Mouse (Mus musculus) c-Kit-negative CD71-positive TER-119-positive erythroid progenitor cells, embryonic 14.5 days (primary cell): ENCODE results near the gene Emilin2.
A peak's percentile ranks its signal among the peaks of the same experiment; 100 is the strongest.

Experiments
- DNase-seq: peaks from one replicate; pipeline ENCODE4 v3.0.0-alpha.2; 2013; ENCODE audit warnings: low read depth, low spot score

Gene Emilin2

DNA sequence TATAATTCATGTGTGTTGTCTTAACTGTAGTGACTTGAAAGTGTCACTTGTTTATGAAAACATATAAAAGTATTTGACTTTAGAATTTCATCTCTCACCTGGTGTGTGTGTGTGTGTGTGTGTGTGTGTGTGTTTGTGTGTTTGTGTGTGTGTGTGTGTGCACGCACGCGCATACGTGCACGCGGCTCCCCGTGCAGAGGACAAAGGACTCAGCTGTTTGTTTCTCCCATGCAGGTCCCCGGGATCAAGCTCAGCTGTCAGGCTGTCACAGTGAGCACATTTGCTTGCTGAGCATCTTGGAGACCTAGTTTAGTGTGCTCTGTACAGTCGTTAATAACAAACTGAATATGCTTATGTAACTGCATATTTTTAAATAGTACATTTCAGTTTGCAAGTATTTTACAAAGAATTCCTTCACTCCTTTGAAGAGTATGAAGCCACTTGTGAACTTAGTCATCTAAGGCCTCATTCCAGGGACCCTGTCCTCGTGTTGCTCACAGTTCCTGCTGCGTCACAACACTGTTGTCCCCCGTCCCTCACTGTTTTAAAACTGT lies 77.7 kb downstream of the Emilin2 start:
- DNase-seq: no peak

DNA sequence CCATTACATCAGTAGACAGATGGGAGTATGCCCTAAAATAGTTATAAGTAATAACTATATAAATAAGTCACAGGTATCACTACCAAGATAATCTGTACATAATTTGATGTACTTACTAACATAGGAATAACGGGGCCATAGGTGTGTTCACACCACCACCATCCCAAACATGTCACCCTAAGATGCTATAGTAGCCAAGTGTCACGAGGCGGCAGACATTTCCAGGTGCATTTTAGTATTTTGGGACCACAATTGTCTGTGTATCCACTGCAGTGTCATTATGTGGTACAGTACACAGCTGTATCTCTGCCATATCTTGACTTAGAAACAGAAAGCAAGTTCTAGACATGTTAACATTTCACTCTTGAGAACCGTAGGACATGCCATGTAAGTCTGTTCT lies 78.6 kb downstream of the Emilin2 start:
- no peak for DNase-seq

DNA sequence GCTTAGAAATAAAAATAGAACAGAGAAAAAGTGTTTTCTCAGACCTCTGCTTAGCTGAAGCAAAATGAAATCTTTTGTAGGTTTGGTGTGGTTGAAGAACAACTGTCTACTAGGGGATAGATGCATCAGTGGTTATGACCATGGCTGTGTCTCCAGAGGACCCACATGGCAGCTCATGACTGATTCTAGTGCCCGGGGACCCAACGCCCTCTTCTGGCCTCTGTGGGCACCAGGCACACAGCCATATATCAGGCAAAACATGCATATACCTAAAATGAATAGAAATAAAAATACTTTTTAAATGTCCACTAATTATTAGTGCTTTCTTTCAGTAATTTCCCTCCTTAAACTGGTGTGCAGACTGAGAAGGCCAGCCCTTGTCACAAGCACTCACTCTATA lies 79.8 kb downstream of the Emilin2 start:
- no peak for DNase-seq

DNA sequence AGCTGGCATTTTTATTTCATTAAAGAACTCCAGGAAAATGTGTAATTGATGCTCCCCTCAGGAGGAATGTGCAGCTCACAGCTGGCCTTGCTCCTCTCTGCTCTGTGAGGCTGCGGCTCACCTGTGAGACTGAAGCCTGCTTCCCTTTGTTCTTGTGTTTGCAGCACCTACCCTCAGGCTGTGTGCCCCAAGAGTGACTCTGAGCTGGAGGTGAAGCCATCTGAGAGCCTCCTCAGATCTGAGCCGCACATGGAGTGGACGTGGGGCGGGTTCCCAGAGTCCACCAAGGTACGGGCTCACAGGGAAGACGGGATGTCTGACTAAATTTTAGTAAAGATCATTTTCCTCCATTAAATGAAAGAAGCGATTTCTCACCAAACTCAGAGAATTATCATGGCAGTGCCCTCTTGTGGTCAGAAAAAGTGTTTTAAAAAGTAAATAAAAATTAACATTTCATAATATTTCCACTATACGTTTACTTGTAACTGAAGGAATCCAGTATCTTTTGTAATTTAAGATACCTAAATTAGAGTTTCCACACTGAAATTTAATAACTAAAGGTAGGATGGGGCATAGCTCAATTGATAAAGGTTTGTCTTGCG lies 81.6 kb downstream of the Emilin2 start:
- no peak for DNase-seq

DNA sequence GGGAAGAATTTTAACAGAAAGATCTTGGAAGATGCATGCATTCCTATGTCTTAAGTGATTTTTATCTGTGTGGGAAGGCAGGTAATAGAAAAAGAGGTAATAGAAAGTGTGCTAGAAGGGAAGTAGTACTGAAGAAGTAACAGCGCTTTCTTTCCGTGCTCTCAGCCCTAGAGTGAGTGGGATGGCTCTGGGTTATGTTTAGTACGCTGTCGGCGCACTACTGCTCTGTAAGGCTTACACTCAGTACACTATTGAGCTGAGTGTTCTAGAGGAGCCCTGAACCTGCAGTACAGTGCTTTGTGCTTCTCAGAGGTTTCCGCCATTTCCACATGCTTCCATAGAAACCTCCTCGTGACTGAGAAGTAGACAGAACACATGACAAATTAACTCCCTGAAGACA lies 83.1 kb downstream of the Emilin2 start:
- no peak for DNase-seq

DNA sequence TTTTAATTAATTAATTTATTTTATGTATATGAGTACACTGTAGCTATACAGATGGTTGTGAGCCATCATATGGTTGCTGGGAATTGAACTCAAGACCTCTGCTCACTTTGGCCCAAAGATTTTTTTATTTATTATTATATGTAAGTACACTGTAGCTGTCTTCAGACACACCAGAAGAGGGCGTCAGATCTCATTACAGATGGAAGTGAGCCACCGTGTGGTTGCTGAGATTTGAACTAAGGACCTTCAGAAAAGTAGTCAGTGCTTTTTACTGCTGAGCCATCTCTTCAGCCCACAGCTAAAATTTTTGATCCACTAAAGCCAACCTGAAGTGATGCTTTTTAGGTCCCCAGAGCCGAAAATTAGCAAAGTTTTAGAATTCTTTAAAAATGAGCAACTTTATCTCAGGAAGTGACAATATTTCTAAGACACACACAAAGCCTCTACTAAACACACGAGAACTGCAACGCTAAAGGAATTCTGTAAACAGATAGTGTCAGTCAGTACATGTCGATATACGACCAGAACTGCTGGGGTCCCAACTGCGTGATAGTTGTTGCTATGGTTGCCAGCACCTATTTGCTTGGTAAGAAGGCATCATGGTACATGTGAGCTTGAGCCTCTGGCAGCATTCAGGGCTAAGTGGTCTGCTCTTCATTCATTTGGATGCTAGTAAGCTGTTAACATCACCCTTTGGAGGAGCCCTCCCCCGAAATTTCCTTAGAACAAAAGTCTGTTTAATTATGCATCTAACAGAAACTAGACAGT lies 84.5 kb downstream of the Emilin2 start:
- no peak for DNase-seq

- no peak for DNase-seq
These were observed 86.7 kb downstream of the Emilin2 start for GRCm38 (mm10) chr17:71225091-71225490.

GRCm38 (mm10) chr17:71224521-71224920 lies 87.3 kb downstream of the Emilin2 start:
- no peak for DNase-seq

GRCm38 (mm10) chr17:71223676-71224075 lies 88.1 kb downstream of the Emilin2 start:
- DNase-seq: no peak

DNA sequence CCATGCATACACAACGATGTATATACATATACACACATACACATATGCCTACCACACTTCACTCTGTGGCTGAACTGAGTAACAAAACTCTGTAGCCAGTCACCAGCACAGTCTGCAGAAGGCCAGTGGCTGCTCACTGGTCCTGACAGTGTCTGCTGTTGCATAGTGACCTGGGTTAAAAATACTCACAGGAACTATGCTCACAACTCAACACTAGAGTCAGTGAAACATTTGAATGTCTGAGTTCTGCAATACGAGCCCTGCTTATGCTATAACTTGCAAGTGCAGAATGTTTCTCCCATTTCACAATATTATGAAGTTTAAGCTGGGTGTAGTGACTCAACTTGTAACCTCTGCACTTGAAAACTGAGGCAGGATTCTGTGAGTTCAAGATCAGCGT lies 90.4 kb downstream of the Emilin2 start:
- no peak for DNase-seq

GRCm38 (mm10) chr17:71217111-71217685 lies 94.6 kb downstream of the Emilin2 start:
- no peak for DNase-seq

GRCm38 (mm10) chr17:71216263-71216662 lies 95.5 kb downstream of the Emilin2 start:
- DNase-seq: no peak

DNA sequence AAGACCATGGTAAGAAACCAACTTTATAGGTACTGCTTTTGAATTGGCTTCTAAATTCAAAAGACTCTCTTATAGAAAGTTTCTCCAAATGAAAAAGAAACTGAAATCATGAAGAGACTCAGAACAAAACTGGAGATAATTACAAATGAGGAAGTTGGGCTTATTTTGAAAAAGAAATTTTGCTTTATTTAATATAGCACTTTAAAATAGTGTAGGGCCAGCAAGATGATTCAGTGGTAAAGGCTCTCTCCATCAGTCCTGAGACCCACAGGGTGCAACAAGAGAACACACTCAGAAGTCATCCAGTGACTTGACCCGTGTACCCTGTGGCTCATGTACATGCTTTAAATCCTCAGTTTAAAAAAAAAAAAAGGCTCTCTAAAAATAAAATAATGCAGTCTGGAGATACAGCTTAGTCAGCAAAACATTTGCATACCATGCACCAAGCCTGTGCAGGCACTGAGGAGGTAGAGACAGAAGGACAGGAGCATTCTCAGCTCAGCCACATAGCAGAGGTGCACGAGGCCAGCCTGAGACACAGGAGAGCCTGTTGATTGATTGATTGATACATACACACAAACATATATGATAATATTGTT lies 96.4 kb downstream of the Emilin2 start:
- DNase-seq: no peak

- no peak for DNase-seq
These were observed 97.1 kb downstream of the Emilin2 start for GRCm38 (mm10) chr17:71214514-71215240.

- no peak for DNase-seq
These were observed 98.1 kb downstream of the Emilin2 start for GRCm38 (mm10) chr17:71213666-71214065.

DNA sequence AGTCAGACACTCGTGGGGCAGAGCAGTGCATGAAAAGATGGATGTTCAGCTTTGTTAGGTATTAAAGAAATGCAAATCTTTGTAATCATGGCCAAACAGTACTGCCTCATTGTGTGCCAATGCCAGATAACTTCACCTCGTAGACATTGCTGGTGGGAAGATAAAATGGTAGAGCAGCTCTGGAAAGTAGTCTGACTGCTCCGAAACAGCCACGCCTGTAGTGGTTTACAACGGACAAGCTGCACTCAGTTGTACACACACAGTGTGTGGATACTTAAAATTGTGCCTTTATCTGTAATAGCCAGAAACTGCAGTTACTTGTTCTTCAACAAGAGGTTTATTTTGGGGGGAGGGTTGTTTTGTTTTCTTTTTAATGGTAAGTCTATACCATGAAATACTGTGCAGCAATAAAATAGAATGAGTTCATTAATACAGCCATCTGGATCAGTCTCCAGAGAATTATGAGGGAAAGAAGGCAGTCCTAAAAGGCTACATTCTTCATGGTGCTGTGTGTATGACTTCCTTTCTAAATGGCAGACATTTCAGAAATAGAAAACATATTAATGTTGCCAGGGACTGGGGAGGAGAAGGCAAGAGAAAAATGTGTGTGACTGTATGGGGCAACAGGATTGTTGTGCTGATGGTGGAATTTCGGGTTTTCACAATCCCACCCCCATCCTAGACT lies 99.7 kb downstream of the Emilin2 start:
- DNase-seq: peak; percentile 61

DNA sequence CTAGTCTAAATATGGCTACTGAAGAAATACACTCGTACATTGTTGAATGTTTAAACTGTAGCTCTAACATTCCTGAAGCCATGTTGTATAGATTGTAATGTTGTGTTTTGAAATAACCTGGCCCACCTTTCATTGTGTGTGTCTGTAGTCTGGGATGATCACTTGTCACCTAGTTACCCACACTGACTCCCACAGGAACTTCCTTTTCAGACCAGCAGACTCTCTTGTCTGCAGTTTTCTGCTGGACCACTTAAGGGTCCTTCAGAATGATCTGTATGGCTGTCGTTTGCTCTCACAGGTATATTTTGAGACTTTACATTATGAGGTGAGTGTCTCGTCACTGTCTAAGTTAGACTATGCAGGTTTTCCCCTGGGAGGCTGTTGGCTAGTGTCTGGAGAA lies 101.8 kb downstream of the Emilin2 start:
- DNase-seq: no peak

GRCm38 (mm10) chr17:71208921-71209320 lies 102.9 kb downstream of the Emilin2 start:
- DNase-seq: no peak

DNA sequence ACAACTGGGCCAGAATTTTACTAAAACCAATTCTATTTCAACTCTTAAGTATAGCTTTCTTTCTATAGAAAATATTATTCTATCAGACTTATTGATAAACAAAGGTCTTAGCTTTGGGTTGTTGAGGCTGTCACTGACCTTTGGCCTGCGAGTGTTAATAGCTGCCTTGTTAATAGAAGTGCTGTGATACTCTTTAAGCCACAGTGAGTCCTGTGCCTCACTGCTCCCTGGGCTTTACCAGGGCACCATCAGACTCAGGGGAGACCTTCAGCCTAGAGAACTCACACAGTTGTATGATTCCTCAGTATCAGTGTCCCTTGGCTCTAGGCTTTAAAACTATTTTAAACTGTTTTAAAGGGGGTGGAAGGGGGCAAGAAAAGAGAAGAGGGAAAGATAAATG lies 103.4 kb downstream of the Emilin2 start:
- no peak for DNase-seq

DNA sequence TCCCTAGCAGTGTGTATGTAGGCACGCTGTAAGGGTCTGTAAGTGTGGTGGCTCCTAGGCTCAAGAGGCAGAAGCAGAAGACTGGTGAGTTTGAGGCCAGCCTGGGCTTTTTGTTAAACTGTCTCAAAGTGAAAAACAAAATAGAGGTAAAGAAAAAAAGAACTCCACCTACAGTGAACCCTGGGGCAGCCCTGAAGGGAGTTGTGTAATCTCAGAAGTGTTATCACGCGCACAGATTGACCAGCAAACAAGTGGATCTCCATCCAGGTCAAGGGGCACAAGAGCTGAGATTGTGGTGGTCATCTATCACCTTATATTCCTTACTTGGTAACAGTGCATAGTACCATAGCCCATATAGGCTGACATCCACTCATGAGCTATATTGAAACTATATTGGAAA lies 104.5 kb downstream of the Emilin2 start:
- DNase-seq: no peak
